Mouse (Mus musculus) megakaryocyte progenitor cell, adult 5-6 weeks (primary cell): ENCODE results near the gene Chil5. TPM values are rescaled to one million over a fixed set of nuclear protein-coding genes. Genes with fewer than 3 reads are reported as not detected.

Source experiments
- total RNA-seq, 2 experiments: library from RNA; stranded (forward) in 1 of 2; stranded (reverse) in 1 of 2; fragments of 157-497, 149-512 nt in 1 of 2; fragments of 200-1000 nt in 1 of 2; gene quantifications; 2 replicates each; pipeline versions ENCODE4 v1.2.3 to v1.2.4; 2015 to 2017

Gene Chil5
- total RNA-seq, 2 experiments from 2014 or later, result 0.89 to 0.92 TPM

Other genes with a start within 250 kb of the Chil5 start
- gene Rap1a, start 231.5 kb downstream of the Chil5 start, total RNA-seq (2015), result 151 and 181 TPM in 2 replicates
- gene Rap1a, start 231.5 kb downstream of the Chil5 start, total RNA-seq (2017), result 128 and 136 TPM in 2 replicates
- 0.81 and 1.4 TPM in 2 replicates for gene Adora3, start 162.0 kb downstream of the Chil5 start, total RNA-seq (2015)
- gene Adora3, start 162.0 kb downstream of the Chil5 start, total RNA-seq (2017), result 0.20 TPM in 1 of 2 replicates, not detected in the other
- 0.71 and 1.8 TPM in 2 replicates for gene Tmigd3, start 161.9 kb downstream of the Chil5 start, total RNA-seq (2015)
- gene Tmigd3, start 161.9 kb downstream of the Chil5 start, total RNA-seq (2017), result 0.33 and 2.2 TPM in 2 replicates
- gene I830077J02Rik, start 100.2 kb downstream of the Chil5 start, total RNA-seq (2015), result 33.1 and 45.9 TPM in 2 replicates
- 19.2 and 22.3 TPM in 2 replicates for gene I830077J02Rik, start 100.2 kb downstream of the Chil5 start, total RNA-seq (2017)
- 58.5 and 68.7 TPM in 2 replicates for gene Wdr77, start 73.4 kb downstream of the Chil5 start, total RNA-seq (2015)
- 37.6 and 39.1 TPM in 2 replicates for gene Wdr77, start 73.4 kb downstream of the Chil5 start, total RNA-seq (2017)
- gene Atp5f1, start 72.7 kb downstream of the Chil5 start, total RNA-seq (2015), result 472 and 511 TPM in 2 replicates
- 494 and 515 TPM in 2 replicates for gene Atp5f1, start 72.7 kb downstream of the Chil5 start, total RNA-seq (2017)
- 4.0 and 4.5 TPM in 2 replicates for gene Ovgp1, start 59.1 kb downstream of the Chil5 start, total RNA-seq (2015)
- gene Ovgp1, start 59.1 kb downstream of the Chil5 start, total RNA-seq (2017), result 1.4 and 1.5 TPM in 2 replicates
- not detected in 2 replicates for gene Pifo, start 18.2 kb downstream of the Chil5 start, total RNA-seq (2015)
- gene Pifo, start 18.2 kb downstream of the Chil5 start, total RNA-seq (2017), result not detected in 2 replicates
- not detected in 2 replicates for gene Chia1, start 80.4 kb upstream of the Chil5 start, total RNA-seq (2015)
- gene Chia1, start 80.4 kb upstream of the Chil5 start, total RNA-seq (2017), result not detected in 2 replicates
- 167 and 300 TPM in 2 replicates for gene Chil3, start 134.8 kb upstream of the Chil5 start, total RNA-seq (2015)
- 117 and 201 TPM in 2 replicates for gene Chil3, start 134.8 kb upstream of the Chil5 start, total RNA-seq (2017)
- not detected in 2 replicates for gene Chil4, start 186.7 kb upstream of the Chil5 start, total RNA-seq (2015)
- not detected in 2 replicates for gene Chil4, start 186.7 kb upstream of the Chil5 start, total RNA-seq (2017)